Mouse (Mus musculus) cerebellum, adult 9-10 months (tissue): Measurements from ENCODE around the gene Zfp105.

Source experiments
- DNase-seq: peaks from one replicate; pipeline ENCODE4 v3.0.0; 2022

Zfp105 gene

GRCm38 (mm10) chr9:122922936-122923381, at the start of gene Zfp105:
TSS of gene Zfp105 (plus strand) at chr9:122923072.
- DNase-seq = peak; percentile 70

DNA sequence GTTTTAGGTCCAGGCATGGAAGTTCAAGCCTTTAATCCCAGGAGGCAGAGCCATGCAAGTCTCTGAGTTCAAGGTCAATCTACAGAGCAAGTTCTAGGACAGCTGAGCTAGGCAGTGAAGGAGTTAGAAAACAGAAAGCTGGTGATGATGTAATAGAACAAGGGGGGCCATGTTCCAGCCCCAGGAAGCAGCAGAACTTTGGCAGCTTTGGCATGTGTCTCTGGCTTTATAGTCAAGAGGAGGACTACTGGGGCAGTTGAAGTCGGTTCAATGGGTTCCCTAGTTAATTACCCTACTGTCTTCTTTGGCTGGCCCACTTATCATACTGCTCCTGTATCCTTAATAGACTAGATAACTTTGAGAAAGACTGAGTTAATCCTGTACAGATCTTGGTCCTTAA, 48.2 kb upstream of the Zfp105 start:
- no peak for DNase-seq

DNA sequence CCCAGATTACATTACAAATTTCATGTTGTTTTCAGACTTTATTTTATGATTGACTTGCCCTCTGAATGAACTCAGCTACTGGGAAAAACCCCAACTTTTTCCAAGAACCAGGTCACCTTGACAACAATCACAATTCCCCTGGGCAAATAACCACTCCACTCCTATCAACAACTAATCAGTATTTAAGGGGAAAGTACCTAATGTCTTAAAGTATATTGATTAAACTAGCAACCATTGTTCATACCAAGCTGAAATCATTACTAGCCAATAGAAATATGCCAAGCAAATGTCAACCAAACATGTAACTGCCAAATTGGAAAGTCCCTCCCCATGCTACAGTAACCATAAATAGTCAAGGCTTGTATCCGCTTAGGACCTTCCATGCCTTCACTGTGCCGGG, 47.7 kb upstream of the Zfp105 start:
- DNase-seq = no peak

- DNase-seq = no peak
Measured at GRCm38 (mm10) chr9:122885385-122885784, 37.5 kb upstream of the Zfp105 start, which contains the start of gene Zkscan7. TSS of gene Zkscan7 (plus strand) at chr9:122885685.

GRCm38 (mm10) chr9:122886372-122887179, 36.3 kb upstream of the Zfp105 start:
- peak; percentile 71 for DNase-seq

DNA sequence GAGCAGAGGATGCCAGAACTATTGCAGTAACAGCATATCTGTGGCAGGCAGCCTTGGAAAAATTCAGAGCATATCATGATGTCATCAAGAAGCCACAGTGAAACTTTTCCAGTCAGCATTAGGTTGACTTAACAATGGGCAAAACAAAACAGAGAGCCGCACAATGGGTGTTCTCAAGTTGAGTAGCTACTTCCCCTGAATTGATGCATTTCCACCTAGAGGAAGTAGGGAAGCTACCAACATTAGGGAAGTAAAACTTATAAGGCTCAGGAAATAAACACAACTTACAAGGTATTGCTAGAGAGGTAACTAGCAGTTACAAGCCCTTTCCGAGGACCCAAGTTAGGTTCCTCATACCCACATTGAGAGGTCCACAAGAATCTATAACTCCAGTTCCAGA, 21.8 kb upstream of the Zfp105 start:
- DNase-seq = no peak

GRCm38 (mm10) chr9:122902717-122903535, 19.9 kb upstream of the Zfp105 start:
- peak; percentile 81 for DNase-seq

DNA sequence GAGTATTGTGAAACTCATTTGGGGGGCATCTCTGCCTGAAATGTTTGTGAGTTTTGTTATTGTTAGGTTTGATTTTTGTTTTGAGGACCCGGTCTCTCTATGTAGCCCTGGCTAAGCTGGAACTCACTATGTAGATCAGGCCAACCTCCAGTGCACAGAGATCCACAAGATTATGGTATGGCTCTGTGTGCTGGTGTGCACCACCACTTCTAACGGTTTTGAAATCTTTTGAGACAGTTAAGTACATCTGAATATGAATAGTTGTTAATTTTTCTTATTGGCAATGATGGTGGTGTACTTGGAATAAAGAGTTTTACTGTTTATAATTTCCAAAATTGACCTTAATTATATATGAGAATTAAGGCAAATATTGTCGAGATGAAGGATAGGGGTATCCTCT, 436 bp upstream of the Zfp105 start:
- DNase-seq = no peak

GRCm38 (mm10) chr9:122928915-122929314, 6.0 kb downstream of the Zfp105 start:
- no peak for DNase-seq

GRCm38 (mm10) chr9:122950643-122951475, 28.0 kb downstream of the Zfp105 start, which contains the start of the genes 1110059G10Rik and Kif15:
TSS of gene 1110059G10Rik (minus strand) at chr9:122951000.
TSS of gene Kif15 (plus strand) at chr9:122951046.
- DNase-seq = peak; percentile 93
